Mouse (Mus musculus) limb, embryonic 15.5 days (tissue): ENCODE results near the gene Bcl2l14. TPM values are rescaled to one million over a fixed set of nuclear protein-coding genes. Genes with fewer than 3 reads are reported as not detected.

Experiments used
- ATAC-seq: fragments of 200-750 bp; cut with Nextera tagmentation; 2 replicates; pipeline ENCODE4 v1.8.0; 2017; ENCODE audit warnings: low read depth, moderate TSS enrichment; ENCODE audit not compliant: insufficient number of reproducible peaks, low FRiP score, low TSS enrichment
- H3K27ac ChIP-seq: fragments of 300-500 bp; sonication (generic); 2 replicates; pipeline ENCODE4 v1.5.1; 2015; ENCODE audit warnings: moderate library complexity, mild to moderate bottlenecking, inconsistent platforms
- H3K27me3 ChIP-seq: fragments of 300-500 bp; sonication (generic); 2 replicates; pipeline ENCODE4 v1.6.1; 2015; ENCODE audit warnings: inconsistent platforms
- H3K36me3 ChIP-seq: fragments of 300-500 bp; sonication (generic); 2 replicates; pipeline ENCODE4 v1.6.1; 2015; ENCODE audit warnings: inconsistent platforms
- H3K4me1 ChIP-seq: fragments of 300-500 bp; sonication (generic); 2 replicates; pipeline ENCODE4 v1.6.1; 2015; ENCODE audit warnings: inconsistent platforms
- H3K4me2 ChIP-seq: fragments of 300-500 bp; sonication (generic); 2 replicates; pipeline ENCODE4 v1.6.1; 2015; ENCODE audit warnings: mild to moderate bottlenecking, inconsistent platforms
- H3K4me3 ChIP-seq: fragments of 300-500 bp; sonication (generic); 2 replicates; pipeline ENCODE4 v1.5.1; 2015; ENCODE audit warnings: mild to moderate bottlenecking, inconsistent platforms
- H3K9ac ChIP-seq: fragments of 300-500 bp; sonication (generic); 2 replicates; pipeline ENCODE4 v1.6.1; 2015; ENCODE audit warnings: inconsistent platforms
- H3K9me3 ChIP-seq: fragments of 300-500 bp; sonication (generic); 2 replicates; pipeline ENCODE4 v1.6.1; 2016; ENCODE audit warnings: inconsistent platforms
- WGBS: fragments of 180-500 bp; shearing (Covaris S2); methylation state at CpG from one replicate; pipeline ENCODE4 v1.1.7; 2015; 5-methylcytosine and 5-hydroxymethylcytosine counted together
- polyA plus RNA-seq: library from polyadenylated mRNA; unstranded; fragments of >200 nt; fragmentation: Nextera tagmentation; extraction: Ambion mirVana; gene quantifications from 2 replicates; pipeline ENCODE4 v1.2.1, GENCODE M21; 2015

The Bcl2l14 gene
- polyA plus RNA-seq, 1 experiment from 2014 or later, result 1.3 TPM

- H3K9ac ChIP-seq, result no peak overlapping the region
- WGBS, result 54% methylated on average over 18 of the region's 18 CpGs
- H3K27ac ChIP-seq, result no peak overlapping the region
- H3K4me3 ChIP-seq, result no peak overlapping the region
- no peak for ATAC-seq
- no peaks in the 10 kb centered on the region for H3K4me1 ChIP-seq
- H3K9me3 ChIP-seq, result no peaks in the 10 kb centered on the region
- H3K36me3 ChIP-seq, result no peaks in the 10 kb centered on the region
- no peak overlapping the region for H3K4me2 ChIP-seq
- no peaks in the 10 kb centered on the region for H3K27me3 ChIP-seq
Measured at GRCm38 (mm10) chr6:134413706-134414531, 17.8 kb downstream of the Bcl2l14 start.

- no peak overlapping the region for H3K9ac ChIP-seq
- H3K36me3 ChIP-seq, result no peaks in the 10 kb centered on the region
- no peaks in the 10 kb centered on the region for H3K4me1 ChIP-seq
- no peaks in the 10 kb centered on the region for H3K9me3 ChIP-seq
- no peak overlapping the region for H3K27ac ChIP-seq
- no peak for ATAC-seq
- WGBS, result 55% methylated on average over 4 of the region's 4 CpGs
- H3K4me2 ChIP-seq, result no peak overlapping the region
- no peaks in the 10 kb centered on the region for H3K27me3 ChIP-seq
- H3K4me3 ChIP-seq, result no peak overlapping the region
Measured at GRCm38 (mm10) chr6:134414532-134414883, 18.4 kb downstream of the Bcl2l14 start.

- Histone ChIP-seq H3K4me1 (peaks cover 6% of the 10 kb centered on the region; the same call in 1 of the 2 replicates), H3K4me3 (no peak overlapping the region), H3K27ac (no peak overlapping the region), H3K36me3 (no peaks in the 10 kb centered on the region), H3K9me3 (no peaks in the 10 kb centered on the region), H3K9ac (no peak overlapping the region), H3K4me2 (no peak overlapping the region), H3K27me3 (no peaks in the 10 kb centered on the region)
- ATAC-seq, result no peak
- WGBS, result 68% methylated on average over 3 of the region's 3 CpGs
Measured at GRCm38 (mm10) chr6:134416556-134417105, 20.5 kb downstream of the Bcl2l14 start.

- 75% methylated on average over 3 of the region's 3 CpGs for WGBS
- Histone ChIP-seq H3K27ac (no peak overlapping the region), H3K4me3 (no peak overlapping the region), H3K9me3 (no peaks in the 10 kb centered on the region), H3K36me3 (no peaks in the 10 kb centered on the region), H3K4me2 (no peak overlapping the region), H3K9ac (no peak overlapping the region), H3K4me1 (peaks cover 6% of the 10 kb centered on the region; the same call in 1 of the 2 replicates), H3K27me3 (no peaks in the 10 kb centered on the region)
- no peak for ATAC-seq
Measured at GRCm38 (mm10) chr6:134417886-134418285, 21.8 kb downstream of the Bcl2l14 start.

GRCm38 (mm10) chr6:134420375-134420774 is 24.3 kb downstream of the Bcl2l14 start:
- ATAC-seq, result no peak
- H3K27me3 ChIP-seq, result no peaks in the 10 kb centered on the region
- no peaks in the 10 kb centered on the region for H3K36me3 ChIP-seq
- H3K9me3 ChIP-seq, result no peaks in the 10 kb centered on the region
- no peak overlapping the region for H3K27ac ChIP-seq
- peaks cover 10% of the 10 kb centered on the region for H3K4me1 ChIP-seq
- H3K4me2 ChIP-seq, result no peak overlapping the region
- H3K4me3 ChIP-seq, result no peak overlapping the region
- 53% methylated on average over 8 of the region's 8 CpGs for WGBS
- H3K9ac ChIP-seq, result no peak overlapping the region

- Histone ChIP-seq H3K27me3 (no peaks in the 10 kb centered on the region), H3K4me2 (no peak overlapping the region)
- no peak for ATAC-seq
Measured at GRCm38 (mm10) chr6:134421921-134422320, 25.8 kb downstream of the Bcl2l14 start.

GRCm38 (mm10) chr6:134425216-134425717 is 29.1 kb downstream of the Bcl2l14 start:
- WGBS, result 32% methylated on average over 11 of the region's 11 CpGs
- Histone ChIP-seq H3K9ac (no peak overlapping the region), H3K27me3 (no peaks in the 10 kb centered on the region), H3K27ac (no peak overlapping the region), H3K4me3 (no peak overlapping the region), H3K36me3 (no peaks in the 10 kb centered on the region), H3K9me3 (no peaks in the 10 kb centered on the region), H3K4me1 (peaks cover 33% of the 10 kb centered on the region), H3K4me2 (no peak overlapping the region)
- 0 out of 2 replicates have a peak, but pooled peaks have one; percentile 62 for ATAC-seq

More at GRCm38 (mm10) chr6:134421921-134422320, 25.8 kb downstream of the Bcl2l14 start:
- H3K4me1 ChIP-seq, result peaks cover 11% of the 10 kb centered on the region
- H3K36me3 ChIP-seq, result no peaks in the 10 kb centered on the region
- H3K27ac ChIP-seq, result no peak overlapping the region
- no peaks in the 10 kb centered on the region for H3K9me3 ChIP-seq
- no peak overlapping the region for H3K4me3 ChIP-seq
- H3K9ac ChIP-seq, result no peak overlapping the region
- 85% methylated on average over 6 of the region's 6 CpGs for WGBS

GRCm38 (mm10) chr6:134427165-134427564 is 31.0 kb downstream of the Bcl2l14 start:
- Histone ChIP-seq H3K27ac (0 out of 2 replicates have a peak overlapping the region, but pooled peaks have one; percentile 69), H3K4me1 (peaks cover 35% of the 10 kb centered on the region)

GRCm38 (mm10) chr6:134428455-134428854 is 32.3 kb downstream of the Bcl2l14 start:
- Histone ChIP-seq H3K4me2 (no peak overlapping the region; the same call in 1 of the 2 replicates), H3K27ac (peak overlapping the region; percentile 69)
- WGBS, result 25% methylated on average over 5 of the region's 5 CpGs

More at GRCm38 (mm10) chr6:134427165-134427564, 31.0 kb downstream of the Bcl2l14 start:
- Histone ChIP-seq H3K9ac (no peak overlapping the region), H3K4me2 (no peak overlapping the region), H3K4me3 (no peak overlapping the region), H3K27me3 (no peaks in the 10 kb centered on the region), H3K9me3 (no peaks in the 10 kb centered on the region), H3K36me3 (no peaks in the 10 kb centered on the region)
- no peak for ATAC-seq
- WGBS, result 78% methylated on average over 3 of the region's 3 CpGs

GRCm38 (mm10) chr6:134430161-134430799 is 34.2 kb downstream of the Bcl2l14 start:
- Histone ChIP-seq H3K4me1 (peaks cover 41% of the 10 kb centered on the region), H3K27ac (peak overlapping the region; percentile 52), H3K4me3 (no peak overlapping the region), H3K36me3 (no peaks in the 10 kb centered on the region), H3K27me3 (no peaks in the 10 kb centered on the region), H3K4me2 (no peak overlapping the region), H3K9ac (no peak overlapping the region), H3K9me3 (no peaks in the 10 kb centered on the region)
- 46% methylated on average over 9 of the region's 9 CpGs for WGBS
- peak; percentile 41; the same call in 1 of the 2 replicates for ATAC-seq

More at GRCm38 (mm10) chr6:134428455-134428854, 32.3 kb downstream of the Bcl2l14 start:
- H3K4me1 ChIP-seq, result peaks cover 35% of the 10 kb centered on the region
- H3K9me3 ChIP-seq, result no peaks in the 10 kb centered on the region
- no peak overlapping the region for H3K4me3 ChIP-seq
- ATAC-seq, result no peak
- no peaks in the 10 kb centered on the region for H3K36me3 ChIP-seq
- H3K27me3 ChIP-seq, result no peaks in the 10 kb centered on the region
- H3K9ac ChIP-seq, result no peak overlapping the region

GRCm38 (mm10) chr6:134431583-134431982 is 35.5 kb downstream of the Bcl2l14 start:
- Histone ChIP-seq H3K9me3 (no peaks in the 10 kb centered on the region), H3K36me3 (no peaks in the 10 kb centered on the region), H3K4me2 (no peak overlapping the region), H3K9ac (no peak overlapping the region), H3K27me3 (no peaks in the 10 kb centered on the region), H3K4me3 (no peak overlapping the region), H3K4me1 (peaks cover 39% of the 10 kb centered on the region), H3K27ac (no peak overlapping the region)
- 74% methylated on average over 4 of the region's 4 CpGs for WGBS
- no peak for ATAC-seq

- Histone ChIP-seq H3K4me2 (no peak overlapping the region), H3K27ac (no peak overlapping the region), H3K36me3 (no peaks in the 10 kb centered on the region), H3K4me1 (peaks cover 35% of the 10 kb centered on the region), H3K9ac (no peak overlapping the region), H3K27me3 (no peaks in the 10 kb centered on the region), H3K9me3 (no peaks in the 10 kb centered on the region), H3K4me3 (no peak overlapping the region)
- 85% methylated on average over 3 of the region's 3 CpGs for WGBS
- no peak for ATAC-seq
Measured at GRCm38 (mm10) chr6:134433281-134433680, 37.2 kb downstream of the Bcl2l14 start.
